Mouse (Mus musculus) limb, embryonic 12.5 days (tissue): ENCODE results near the gene Adora1. TPM values are rescaled to one million over a fixed set of nuclear protein-coding genes. Genes with fewer than 3 reads are reported as not detected.

Source experiments
- ATAC-seq: fragments of 200-750 bp; cut with Nextera tagmentation; 2 replicates; pipeline ENCODE4 v1.8.0; 2017; ENCODE audit warnings: low read depth, moderate TSS enrichment; ENCODE audit not compliant: insufficient number of reproducible peaks, insufficient read depth, low FRiP score, low TSS enrichment
- H3K27ac ChIP-seq: fragments of 300-500 bp; sonication (generic); 2 replicates; pipeline ENCODE4 v1.5.1; 2016; ENCODE audit warnings: mild to moderate bottlenecking, moderate library complexity
- H3K27me3 ChIP-seq: fragments of 300-500 bp; sonication (generic); 2 replicates; pipeline ENCODE4 v1.6.1; 2016; ENCODE audit warnings: mild to moderate bottlenecking, moderate library complexity
- H3K36me3 ChIP-seq: fragments of 300-500 bp; sonication (generic); 2 replicates; pipeline ENCODE4 v1.6.1; 2016; ENCODE audit warnings: mild to moderate bottlenecking, moderate library complexity
- H3K4me1 ChIP-seq: fragments of 300-500 bp; sonication (generic); replicated peaks from 2 replicates; pipeline ENCODE4 v1.6.1; 2016
- H3K4me2 ChIP-seq: fragments of 300-500 bp; sonication (generic); 2 replicates; pipeline ENCODE4 v1.6.1; 2016; ENCODE audit warnings: mild to moderate bottlenecking, moderate library complexity
- H3K4me3 ChIP-seq: fragments of 300-500 bp; sonication (generic); replicated peaks from 2 replicates; pipeline ENCODE4 v1.5.1; 2016; ENCODE audit warnings: mild to moderate bottlenecking
- H3K9ac ChIP-seq: fragments of 300-500 bp; sonication (generic); replicated peaks from 2 replicates; pipeline ENCODE4 v1.6.1; 2016; ENCODE audit warnings: mild to moderate bottlenecking, moderate library complexity
- H3K9me3 ChIP-seq: fragments of 300-500 bp; sonication (generic); 2 replicates; pipeline ENCODE4 v1.6.1; 2016; ENCODE audit warnings: mild to moderate bottlenecking, moderate library complexity
- WGBS: fragments of 180-500 bp; shearing (Covaris S2); methylation state at CpG from one replicate; pipeline ENCODE4 v1.1.7; 2016; 5-methylcytosine and 5-hydroxymethylcytosine counted together
- polyA plus RNA-seq: library from polyadenylated mRNA; unstranded; fragments of >200 nt; fragmentation: Nextera tagmentation; extraction: Ambion mirVana; gene quantifications from 2 replicates; pipeline ENCODE4 v1.2.1, GENCODE M21; 2016

Gene Adora1
- polyA plus RNA-seq, 1 experiment from 2014 or later, result 1.5 TPM

GRCm38 (mm10) chr1:134164454-134164853 lies 70.8 kb downstream of the Adora1 start:
- Histone ChIP-seq H3K36me3 (no peaks in the 10 kb centered on the region), H3K4me2 (no peak overlapping the region), H3K27ac (no peak overlapping the region), H3K27me3 (no peaks in the 10 kb centered on the region), H3K9me3 (no peaks in the 10 kb centered on the region), H3K4me3 (no peak overlapping the region), H3K9ac (no peak overlapping the region), H3K4me1 (no peaks in the 10 kb centered on the region)
- ATAC-seq, result no peak
- whole genome bisulfite sequencing, result 78% methylated on average over 4 of the region's 4 CpGs

GRCm38 (mm10) chr1:134163476-134163875 lies 71.8 kb downstream of the Adora1 start:
- no peak overlapping the region for H3K4me3 ChIP-seq
- no peaks in the 10 kb centered on the region for H3K27me3 ChIP-seq
- no peaks in the 10 kb centered on the region for H3K4me1 ChIP-seq
- H3K4me2 ChIP-seq, result no peak overlapping the region
- ATAC-seq, result no peak
- H3K36me3 ChIP-seq, result no peaks in the 10 kb centered on the region
- no peaks in the 10 kb centered on the region for H3K9me3 ChIP-seq
- no peak overlapping the region for H3K9ac ChIP-seq
- 91% methylated on average over 7 of the region's 7 CpGs for WGBS
- no peak overlapping the region for H3K27ac ChIP-seq

- H3K9me3 ChIP-seq, result no peaks in the 10 kb centered on the region
- ATAC-seq, result no peak
- H3K27me3 ChIP-seq, result no peaks in the 10 kb centered on the region
- H3K36me3 ChIP-seq, result no peaks in the 10 kb centered on the region
- H3K4me1 ChIP-seq, result no peaks in the 10 kb centered on the region
- H3K9ac ChIP-seq, result no peak overlapping the region
- no peak overlapping the region for H3K4me2 ChIP-seq
- H3K4me3 ChIP-seq, result no peak overlapping the region
- no peak overlapping the region for H3K27ac ChIP-seq
- 91% methylated on average over 6 of the region's 6 CpGs for WGBS
These were observed 72.6 kb downstream of the Adora1 start for GRCm38 (mm10) chr1:134162510-134163225.

- 79% methylated on average over 6 of the region's 6 CpGs for WGBS
- Histone ChIP-seq H3K4me1 (no peaks in the 10 kb centered on the region), H3K4me2 (no peak overlapping the region), H3K9me3 (no peaks in the 10 kb centered on the region), H3K4me3 (no peak overlapping the region), H3K36me3 (no peaks in the 10 kb centered on the region), H3K9ac (no peak overlapping the region), H3K27me3 (no peaks in the 10 kb centered on the region), H3K27ac (no peak overlapping the region)
- ATAC-seq, result no peak
These were observed 73.8 kb downstream of the Adora1 start for GRCm38 (mm10) chr1:134161399-134161798.

- 81% methylated on average over 3 of the region's 3 CpGs for WGBS
- Histone ChIP-seq H3K4me1 (no peaks in the 10 kb centered on the region), H3K36me3 (no peaks in the 10 kb centered on the region), H3K4me2 (no peak overlapping the region), H3K27ac (no peak overlapping the region), H3K27me3 (no peaks in the 10 kb centered on the region), H3K4me3 (no peak overlapping the region), H3K9me3 (no peaks in the 10 kb centered on the region), H3K9ac (no peak overlapping the region)
- peak; percentile 37; the same call in 1 of the 2 replicates for ATAC-seq
These were observed 74.8 kb downstream of the Adora1 start for GRCm38 (mm10) chr1:134160404-134160803.

- no peaks in the 10 kb centered on the region for H3K9me3 ChIP-seq
- ATAC-seq, result no peak
- no peak overlapping the region for H3K4me3 ChIP-seq
- H3K36me3 ChIP-seq, result no peaks in the 10 kb centered on the region
- 0 out of 2 replicates have a peak, but pooled peaks cover 2% of the 10 kb centered on the region for H3K4me1 ChIP-seq
- no peak overlapping the region for H3K9ac ChIP-seq
- H3K27ac ChIP-seq, result no peak overlapping the region
- H3K27me3 ChIP-seq, result peaks cover 4% of the 10 kb centered on the region; the same call in 1 of the 2 replicates
- WGBS, result 71% methylated on average over 3 of the region's 3 CpGs
- H3K4me2 ChIP-seq, result no peak overlapping the region
These were observed 80.6 kb downstream of the Adora1 start for GRCm38 (mm10) chr1:134154655-134155054.

- Histone ChIP-seq H3K9ac (no peak overlapping the region), H3K27ac (no peak overlapping the region), H3K27me3 (peaks cover 4% of the 10 kb centered on the region; the same call in 1 of the 2 replicates), H3K4me3 (no peak overlapping the region), H3K36me3 (no peaks in the 10 kb centered on the region), H3K9me3 (no peaks in the 10 kb centered on the region), H3K4me2 (no peak overlapping the region), H3K4me1 (0 out of 2 replicates have a peak, but pooled peaks cover 2% of the 10 kb centered on the region)
- 89% methylated on average over 3 of the region's 3 CpGs for WGBS
- no peak for ATAC-seq
These were observed 81.1 kb downstream of the Adora1 start for GRCm38 (mm10) chr1:134154121-134154520.

- no peaks in the 10 kb centered on the region for H3K36me3 ChIP-seq
- no peak for ATAC-seq
- H3K27ac ChIP-seq, result no peak overlapping the region
- no peak overlapping the region for H3K4me2 ChIP-seq
- WGBS, result 77% methylated on average over 21 of the region's 21 CpGs
- no peak overlapping the region for H3K4me3 ChIP-seq
- peaks cover 4% of the 10 kb centered on the region; the same call in 1 of the 2 replicates for H3K27me3 ChIP-seq
- H3K9me3 ChIP-seq, result no peaks in the 10 kb centered on the region
- no peak overlapping the region for H3K9ac ChIP-seq
- H3K4me1 ChIP-seq, result 0 out of 2 replicates have a peak, but pooled peaks cover 2% of the 10 kb centered on the region
These were observed 82.3 kb downstream of the Adora1 start for GRCm38 (mm10) chr1:134152626-134153590.

GRCm38 (mm10) chr1:134151655-134152412 lies 83.4 kb downstream of the Adora1 start:
- Histone ChIP-seq H3K36me3 (no peaks in the 10 kb centered on the region), H3K27ac (no peak overlapping the region), H3K9ac (no peak overlapping the region), H3K9me3 (no peaks in the 10 kb centered on the region), H3K4me2 (no peak overlapping the region), H3K27me3 (peaks cover 4% of the 10 kb centered on the region; the same call in 1 of the 2 replicates), H3K4me3 (no peak overlapping the region), H3K4me1 (0 out of 2 replicates have a peak, but pooled peaks cover 2% of the 10 kb centered on the region)
- ATAC-seq, result peak; percentile 77
- 36% methylated on average over 13 of the region's 13 CpGs for WGBS

- Histone ChIP-seq H3K36me3 (no peaks in the 10 kb centered on the region), H3K9me3 (no peaks in the 10 kb centered on the region), H3K4me1 (0 out of 2 replicates have a peak, but pooled peaks cover 2% of the 10 kb centered on the region), H3K4me2 (no peak overlapping the region), H3K27me3 (peaks cover 4% of the 10 kb centered on the region; the same call in 1 of the 2 replicates), H3K9ac (no peak overlapping the region), H3K27ac (no peak overlapping the region), H3K4me3 (no peak overlapping the region)
- ATAC-seq, result no peak
- 90% methylated on average over 9 of the region's 9 CpGs for WGBS
These were observed 84.5 kb downstream of the Adora1 start for GRCm38 (mm10) chr1:134150745-134151144.
